Mouse (Mus musculus) hindbrain, embryonic 11.5 days (tissue): ENCODE measurements around the gene Ccr10. TPM values are rescaled to one million over a fixed set of nuclear protein-coding genes. Genes with fewer than 3 reads are reported as not detected.

Experiments
- ATAC-seq: fragments of 200-750 bp; cut with Nextera tagmentation; 2 replicates; pipeline ENCODE4 v1.8.0; 2017; ENCODE audit warnings: mild to moderate bottlenecking, moderate TSS enrichment, moderate library complexity; ENCODE audit not compliant: low FRiP score
- DNase-seq: peaks from one replicate; pipeline ENCODE4 v3.0.0-alpha.2; 2015; ENCODE audit warnings: low spot score
- H3K27ac ChIP-seq: fragments of 300-500 bp; sonication (generic); 2 replicates; pipeline ENCODE4 v1.5.1; 2014; ENCODE audit warnings: mild to moderate bottlenecking, low read depth, low read length
- H3K27me3 ChIP-seq: fragments of 300-500 bp; sonication (generic); 2 replicates; pipeline ENCODE4 v1.6.1; 2014; ENCODE audit warnings: mild to moderate bottlenecking, low read length, moderate library complexity, mixed read lengths; ENCODE audit not compliant: control insufficient read depth, insufficient read depth
- H3K36me3 ChIP-seq: fragments of 300-500 bp; sonication (generic); 2 replicates; pipeline ENCODE4 v1.6.1; 2014; ENCODE audit warnings: mild to moderate bottlenecking, low read length, moderate library complexity, mixed read lengths; ENCODE audit not compliant: control insufficient read depth, insufficient read depth
- H3K4me1 ChIP-seq: fragments of 300-500 bp; sonication (generic); replicated peaks from 2 replicates; pipeline ENCODE4 v1.6.1; 2014; ENCODE audit warnings: low read length, mixed read lengths; ENCODE audit not compliant: control insufficient read depth, insufficient read depth
- H3K4me2 ChIP-seq: fragments of 300-500 bp; sonication (generic); replicated peaks from 2 replicates; pipeline ENCODE4 v1.6.1; 2014; ENCODE audit warnings: mild to moderate bottlenecking, low read depth, low read length
- H3K4me3 ChIP-seq: fragments of 300-500 bp; sonication (generic); 2 replicates; pipeline ENCODE4 v1.5.1; 2014; ENCODE audit warnings: low read depth, low read length
- H3K9ac ChIP-seq: fragments of 300-500 bp; sonication (generic); 2 replicates; pipeline ENCODE4 v1.6.1; 2014; ENCODE audit warnings: low read depth, low read length
- H3K9me3 ChIP-seq: fragments of 300-500 bp; sonication (generic); 2 replicates; pipeline ENCODE4 v1.6.1; 2016; ENCODE audit warnings: low read length; ENCODE audit not compliant: control insufficient read depth
- WGBS: fragments of 180-500 bp; shearing (Covaris S2); extraction: QIAGEN DNeasy Blood & Tissue Kit; methylation state at CpG from one replicate; pipeline ENCODE4 v1.1.7; 2014; 5-methylcytosine and 5-hydroxymethylcytosine counted together
- polyA plus RNA-seq: library from polyadenylated mRNA; unstranded; fragments of >200 nt; fragmentation: Nextera tagmentation; extraction: Ambion mirVana; gene quantifications from 2 replicates; pipeline ENCODE4 v1.2.1, GENCODE M21; 2014

Gene Ccr10
- polyA plus RNA-seq, 1 experiment from 2014 or later, result 0.19 TPM

GRCm38 (mm10) chr11:101199555-101199954 lies 24.3 kb upstream of the Ccr10 start:
- ATAC-seq, result no peak
- H3K4me2 ChIP-seq, result no peak overlapping the region
- H3K27ac ChIP-seq, result no peak overlapping the region
- H3K4me3 ChIP-seq, result no peak overlapping the region
- WGBS, result 91% methylated on average over 3 of the region's 3 CpGs
- H3K27me3 ChIP-seq, result no peaks in the 10 kb centered on the region
- H3K36me3 ChIP-seq, result 0 out of 2 replicates have a peak, but pooled peaks cover 2% of the 10 kb centered on the region
- H3K9me3 ChIP-seq, result no peaks in the 10 kb centered on the region
- no peak overlapping the region for H3K9ac ChIP-seq
- H3K4me1 ChIP-seq, result no peaks in the 10 kb centered on the region
- no peak for DNase-seq

DNA sequence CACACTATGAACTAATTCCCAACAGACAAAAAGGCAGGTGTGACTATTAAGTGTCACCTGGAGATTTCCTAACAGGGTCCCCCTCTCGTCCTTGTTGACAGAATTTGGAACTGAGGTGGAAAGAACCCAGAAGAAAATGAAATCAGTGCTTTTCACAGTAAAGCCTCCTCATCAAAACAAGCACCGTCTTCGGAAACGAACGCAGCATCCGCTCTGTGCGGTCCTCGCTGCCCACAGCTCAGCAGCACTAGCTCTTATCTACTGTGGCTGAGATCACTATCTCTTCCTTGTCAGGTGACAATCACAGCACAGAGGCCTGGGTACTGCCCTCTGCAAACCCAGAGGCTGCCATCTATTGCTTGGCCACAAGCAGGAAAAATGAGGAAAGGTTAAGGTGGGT lies 20.9 kb upstream of the Ccr10 start:
- Histone ChIP-seq H3K27me3 (no peaks in the 10 kb centered on the region), H3K4me1 (no peaks in the 10 kb centered on the region; the same call in 1 of the 2 replicates), H3K9me3 (no peaks in the 10 kb centered on the region), H3K27ac (no peak overlapping the region), H3K36me3 (0 out of 2 replicates have a peak, but pooled peaks cover 2% of the 10 kb centered on the region), H3K4me2 (no peak overlapping the region), H3K9ac (no peak overlapping the region), H3K4me3 (no peak overlapping the region)
- WGBS, result 94% methylated on average over 8 of the region's 8 CpGs
- DNase-seq (no peak), ATAC-seq (no peak)

GRCm38 (mm10) chr11:101195571-101195970 lies 20.3 kb upstream of the Ccr10 start:
- no peak overlapping the region for H3K27ac ChIP-seq
- H3K4me2 ChIP-seq, result no peak overlapping the region
- H3K4me1 ChIP-seq, result no peaks in the 10 kb centered on the region; the same call in 1 of the 2 replicates
- no peaks in the 10 kb centered on the region for H3K9me3 ChIP-seq
- H3K9ac ChIP-seq, result no peak overlapping the region
- no peaks in the 10 kb centered on the region for H3K27me3 ChIP-seq
- H3K4me3 ChIP-seq, result no peak overlapping the region
- 89% methylated on average over 8 of the region's 8 CpGs for WGBS
- 0 out of 2 replicates have a peak, but pooled peaks cover 2% of the 10 kb centered on the region for H3K36me3 ChIP-seq
- ATAC-seq (no peak), DNase-seq (no peak)

- no peak overlapping the region for H3K27ac ChIP-seq
- ATAC-seq (no peak), DNase-seq (no peak)
- H3K27me3 ChIP-seq, result no peaks in the 10 kb centered on the region
- H3K9ac ChIP-seq, result no peak overlapping the region
- WGBS, result 80% methylated on average over 1 of the region's 1 CpGs
- H3K4me2 ChIP-seq, result no peak overlapping the region
- no peaks in the 10 kb centered on the region; the same call in 1 of the 2 replicates for H3K4me1 ChIP-seq
- no peak overlapping the region for H3K4me3 ChIP-seq
- H3K36me3 ChIP-seq, result 0 out of 2 replicates have a peak, but pooled peaks cover 2% of the 10 kb centered on the region
- no peaks in the 10 kb centered on the region for H3K9me3 ChIP-seq
Measured at GRCm38 (mm10) chr11:101195101-101195500, 19.9 kb upstream of the Ccr10 start.

DNA sequence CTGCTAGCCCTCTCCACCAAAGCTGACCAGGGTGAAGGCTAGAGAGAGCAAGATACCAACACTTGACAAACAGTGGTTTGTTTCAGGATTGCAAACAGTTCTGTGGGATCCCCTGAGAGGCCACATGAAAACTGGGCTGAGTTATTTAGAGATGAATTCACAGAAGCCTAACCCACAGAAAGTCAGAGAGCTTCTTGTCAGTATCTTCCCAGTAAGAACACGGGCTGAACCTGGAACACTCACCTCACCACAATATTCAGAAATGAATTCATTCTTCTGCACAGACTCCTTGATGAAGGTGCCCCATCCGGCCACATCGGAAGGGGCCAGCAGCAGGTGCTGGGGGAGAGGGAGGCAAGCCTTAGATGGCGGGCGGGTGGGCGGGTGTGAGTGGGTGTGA lies 19.4 kb upstream of the Ccr10 start:
- Histone ChIP-seq H3K36me3 (0 out of 2 replicates have a peak, but pooled peaks cover 2% of the 10 kb centered on the region), H3K4me3 (no peak overlapping the region), H3K9me3 (no peaks in the 10 kb centered on the region), H3K27me3 (no peaks in the 10 kb centered on the region), H3K9ac (no peak overlapping the region), H3K4me2 (no peak overlapping the region), H3K27ac (no peak overlapping the region), H3K4me1 (no peaks in the 10 kb centered on the region; the same call in 1 of the 2 replicates)
- WGBS, result 86% methylated on average over 6 of the region's 6 CpGs
- ATAC-seq (no peak), DNase-seq (no peak)

GRCm38 (mm10) chr11:101194137-101194536 lies 18.9 kb upstream of the Ccr10 start:
- no peak overlapping the region for H3K4me2 ChIP-seq
- ATAC-seq, result no peak
- H3K36me3 ChIP-seq, result no peaks in the 10 kb centered on the region

GRCm38 (mm10) chr11:101193076-101193475 lies 17.8 kb upstream of the Ccr10 start:
- Histone ChIP-seq H3K9me3 (no peaks in the 10 kb centered on the region), H3K27me3 (no peaks in the 10 kb centered on the region), H3K9ac (no peak overlapping the region), H3K27ac (no peak overlapping the region), H3K36me3 (no peaks in the 10 kb centered on the region), H3K4me1 (no peaks in the 10 kb centered on the region; the same call in 1 of the 2 replicates), H3K4me3 (no peak overlapping the region), H3K4me2 (no peak overlapping the region)
- ATAC-seq, result no peak
- no peak for DNase-seq
- WGBS, result 91% methylated on average over 7 of the region's 7 CpGs

More at GRCm38 (mm10) chr11:101194137-101194536, 18.9 kb upstream of the Ccr10 start:
- no peak overlapping the region for H3K9ac ChIP-seq
- DNase-seq, result no peak
- 89% methylated on average over 5 of the region's 5 CpGs for WGBS
- H3K4me1 ChIP-seq, result no peaks in the 10 kb centered on the region; the same call in 1 of the 2 replicates
- H3K27ac ChIP-seq, result no peak overlapping the region
- H3K27me3 ChIP-seq, result no peaks in the 10 kb centered on the region
- H3K9me3 ChIP-seq, result no peaks in the 10 kb centered on the region
- no peak overlapping the region for H3K4me3 ChIP-seq

- DNase-seq (no peak), ATAC-seq (no peak)
- no peak overlapping the region for H3K4me3 ChIP-seq
- H3K4me2 ChIP-seq, result no peak overlapping the region
- no peaks in the 10 kb centered on the region for H3K36me3 ChIP-seq
- H3K27me3 ChIP-seq, result no peaks in the 10 kb centered on the region
- H3K4me1 ChIP-seq, result no peaks in the 10 kb centered on the region; the same call in 1 of the 2 replicates
- H3K9ac ChIP-seq, result no peak overlapping the region
- WGBS, result 92% methylated on average over 6 of the region's 6 CpGs
- H3K27ac ChIP-seq, result no peak overlapping the region
- H3K9me3 ChIP-seq, result no peaks in the 10 kb centered on the region
Measured at GRCm38 (mm10) chr11:101192646-101193045, 17.4 kb upstream of the Ccr10 start.

DNA sequence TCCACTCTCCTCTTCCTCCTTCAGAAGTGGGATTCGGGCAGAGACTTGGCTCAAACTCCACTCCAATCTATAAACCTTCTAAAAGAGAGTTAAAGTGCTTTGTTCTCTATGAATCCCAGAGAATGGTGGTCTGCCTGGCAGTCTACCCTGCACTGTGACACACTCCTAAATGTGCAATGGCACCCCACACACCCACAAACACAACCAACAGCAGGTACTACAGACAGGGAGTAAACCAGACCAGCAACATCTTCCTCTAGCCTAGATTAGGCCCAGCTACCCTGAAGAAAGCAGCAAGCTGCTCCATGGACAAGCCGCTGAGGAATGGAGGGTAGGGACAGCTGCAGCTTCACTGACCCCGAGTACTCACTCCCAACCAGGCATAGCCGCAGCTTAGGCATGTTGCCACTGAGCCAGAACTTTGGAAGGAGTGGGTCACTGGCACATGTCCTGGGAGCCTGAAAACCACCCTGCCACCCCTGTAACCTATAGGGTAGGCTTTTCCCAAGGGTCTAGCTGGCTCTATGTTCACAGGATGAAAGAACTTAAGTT lies 16.8 kb upstream of the Ccr10 start:
- Histone ChIP-seq H3K9me3 (no peaks in the 10 kb centered on the region), H3K27me3 (no peaks in the 10 kb centered on the region), H3K4me2 (no peak overlapping the region), H3K9ac (no peak overlapping the region), H3K4me1 (no peaks in the 10 kb centered on the region; the same call in 1 of the 2 replicates), H3K36me3 (no peaks in the 10 kb centered on the region), H3K4me3 (no peak overlapping the region), H3K27ac (no peak overlapping the region)
- no peak for DNase-seq
- WGBS, result 81% methylated on average over 4 of the region's 4 CpGs
- ATAC-seq, result no peak
